18 mouse cellular contexts compared by ENCODE assay signal in the genomic region with DNA sequence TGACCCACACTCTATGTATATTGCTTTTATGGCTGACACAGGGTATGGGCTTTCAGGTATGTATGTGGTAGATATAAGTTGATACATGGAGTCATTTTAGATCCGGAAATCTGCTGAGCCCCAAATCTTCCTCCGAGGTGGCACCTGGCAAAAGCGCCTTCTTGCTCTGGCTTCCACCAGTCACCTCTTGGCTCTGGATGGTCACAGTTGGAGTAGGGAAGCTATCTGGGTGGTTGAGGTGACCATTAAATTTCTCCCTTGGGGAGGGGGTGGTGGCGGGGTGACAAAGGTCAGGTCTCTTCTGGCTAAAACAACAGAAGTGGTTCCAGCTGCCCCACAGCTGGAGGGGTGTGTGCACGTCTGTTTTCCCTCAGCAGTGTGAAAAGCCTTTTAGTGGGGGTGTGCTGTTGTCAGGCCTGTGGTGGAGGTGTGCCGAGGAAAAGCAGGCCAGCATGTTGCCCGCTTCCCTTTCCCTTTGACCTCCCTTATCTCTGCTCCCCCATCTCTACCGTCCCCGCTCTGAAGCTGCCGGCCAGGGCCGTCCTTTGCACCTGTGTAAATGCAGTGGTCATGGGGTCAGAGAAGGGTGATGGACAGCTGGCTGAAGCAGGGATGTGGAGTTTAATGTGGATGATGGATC.
DNase-seq lines count a peak whose midpoint lies in the region; ATAC-seq and TF ChIP-seq lines count a peak whose summit lies in the region.
"Had no signal": no experiment of that assay in that cellular context is flagged by ENCODE, and none has a peak within 500 bp of the region (broad histone marks: within the 10 kb centered on the region; RNA-seq: fewer than 3 reads in every experiment).

No protein-coding gene starts in this region.

- DNase-seq in heart, adult 11 months = peak; percentile 88
- no peak for DNase-seq in heart, adult 9 months (ENCODE audit: low spot score in 2 of 2)
- peak; percentile 56 for DNase-seq in embryo, embryonic 10.5 days (ENCODE audit: low spot score)
- DNase-seq in mesoderm, embryonic 11.5 days (ENCODE audit: low read depth, low spot score) = peak; percentile 45
- DNase-seq in retina, postnatal 1 day = no peak
- no peak for DNase-seq in lung, adult 2 months
- DNase-seq: cerebellum, adult 8-10 months; heart, postnatal 4 days; layer of hippocampus, postnatal 36 days; left cerebral cortex, postnatal 4 days; lung, postnatal 36 days had no signal

- peak overlapping the region; percentile 28; the same call in 1 of the 2 replicates for H3K27ac ChIP-seq in limb, embryonic 13.5 days
- H3K27ac ChIP-seq: embryonic facial prominence, embryonic 13.5 days; forebrain, embryonic 12.5 days; intestine, embryonic 15.5 days; kidney, postnatal 0 days had no signal

- no peak for ATAC-seq in limb, embryonic 13.5 days (ENCODE audit: low FRiP score, low read depth)
- no peak for ATAC-seq in megakaryocyte, adult 5-6 weeks (ENCODE audit: poor library complexity, severe bottlenecking)
- ATAC-seq: intestine, embryonic 15.5 days had no signal

- no peak for TF ChIP-seq POLR2A in lung, adult 2 months (IDR thresholded peaks at IDR 0.05; ENCODE audit: borderline replicate concordance, extremely low read depth, low read depth, low read length)

- no peak overlapping the region for H3K4me3 ChIP-seq in limb, embryonic 13.5 days
- no peak overlapping the region for H3K4me3 ChIP-seq in lung, adult 2 months (replicated peaks; ENCODE audit: extremely low read depth, low read depth, low read length)
- H3K4me3 ChIP-seq: embryonic facial prominence, embryonic 13.5 days; forebrain, embryonic 12.5 days; heart, embryonic 12.5 days; intestine, embryonic 15.5 days had no signal

- H3K36me3 ChIP-seq in limb, embryonic 13.5 days = no peaks in the 10 kb centered on the region
- H3K36me3 ChIP-seq: embryonic facial prominence, embryonic 13.5 days; forebrain, embryonic 12.5 days; heart, embryonic 12.5 days; intestine, embryonic 15.5 days had no signal

- no peak overlapping the region for H3K4me2 ChIP-seq in limb, embryonic 13.5 days (replicated peaks)
- H3K4me2 ChIP-seq: embryonic facial prominence, embryonic 13.5 days; forebrain, embryonic 12.5 days; heart, embryonic 12.5 days; intestine, embryonic 15.5 days had no signal

- no peak overlapping the region for H3K9ac ChIP-seq in limb, embryonic 13.5 days
- H3K9ac ChIP-seq: embryonic facial prominence, embryonic 13.5 days; forebrain, embryonic 12.5 days; heart, embryonic 12.5 days; intestine, embryonic 15.5 days had no signal

- WGBS in limb, embryonic 13.5 days = 12% methylated on average over 11 of the region's 11 CpGs
- WGBS in lung, adult 2 months = 46% methylated on average over 11 of the region's 11 CpGs

- H3K4me1 ChIP-seq in limb, embryonic 13.5 days = peaks cover 10% of the 10 kb centered on the region
- H3K4me1 ChIP-seq in lung, adult 2 months (ENCODE audit: control insufficient read depth, insufficient read depth, low read length) = no peaks in the 10 kb centered on the region

- TF ChIP-seq CTCF in lung, adult 2 months (IDR thresholded peaks at IDR 0.05; ENCODE audit: insufficient read depth, low read length) = no peak

- no peaks in the 10 kb centered on the region for H3K27me3 ChIP-seq in limb, embryonic 13.5 days
- H3K27me3 ChIP-seq: embryonic facial prominence, embryonic 13.5 days; forebrain, embryonic 12.5 days; intestine, embryonic 15.5 days had no signal

- no peaks in the 10 kb centered on the region for H3K9me3 ChIP-seq in limb, embryonic 13.5 days
- H3K9me3 ChIP-seq: embryonic facial prominence, embryonic 13.5 days; forebrain, embryonic 12.5 days; heart, embryonic 12.5 days; intestine, embryonic 15.5 days had no signal

Comparison
In these comparisons a context has a peak if more than half of its experiments do, and no peak if none do; other contexts are left out.
1. DNase-seq: peak in heart, adult 11 months (single experiment), embryo, embryonic 10.5 days (single experiment) and mesoderm, embryonic 11.5 days (single experiment); none in heart, adult 9 months (0 of 2), retina, postnatal 1 day (single experiment) and lung, adult 2 months (single experiment).